Mouse (Mus musculus): ENCODE measurements at regions not wholly inside any gene's neighbourhood (a gene's known extent, or its start where the extent isn't known, plus 50 kb on each side); places are given as distances from the start of the nearest gene placed in this dataset.
"Not testable (repeated sequence)": the region's sequence is repeated elsewhere in the genome, so short reads cannot be mapped to it uniquely, and the experiment has no call there.

- DNase-seq (ENCODE audit: low spot score in 2 of 2) = no peak
These were observed 264.9 kb upstream of the Pum3 start for GRCm38 (mm10) chr19:27694478-27694877.

DNA sequence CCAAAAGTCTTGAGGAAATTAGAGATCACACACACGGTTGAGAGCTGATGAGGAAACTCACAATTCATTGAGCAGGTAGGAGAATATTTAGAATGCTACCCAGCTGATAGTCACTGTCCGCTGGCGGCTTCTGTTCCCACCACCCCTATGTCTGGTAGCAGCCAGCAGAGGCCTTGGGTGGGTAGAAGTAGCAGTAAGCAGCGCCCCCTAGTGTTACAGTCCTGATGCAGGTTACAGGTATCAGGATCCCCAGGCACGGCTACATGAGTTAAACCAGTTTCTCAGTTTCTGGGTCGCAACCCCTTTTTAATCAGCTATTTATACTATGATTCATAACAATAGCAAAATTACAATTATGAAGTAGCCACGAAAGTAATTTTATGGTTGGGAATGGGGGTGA lies 264.1 kb upstream of the Pum3 start:
- no peak for DNase-seq (ENCODE audit: low spot score in 2 of 2)

DNA sequence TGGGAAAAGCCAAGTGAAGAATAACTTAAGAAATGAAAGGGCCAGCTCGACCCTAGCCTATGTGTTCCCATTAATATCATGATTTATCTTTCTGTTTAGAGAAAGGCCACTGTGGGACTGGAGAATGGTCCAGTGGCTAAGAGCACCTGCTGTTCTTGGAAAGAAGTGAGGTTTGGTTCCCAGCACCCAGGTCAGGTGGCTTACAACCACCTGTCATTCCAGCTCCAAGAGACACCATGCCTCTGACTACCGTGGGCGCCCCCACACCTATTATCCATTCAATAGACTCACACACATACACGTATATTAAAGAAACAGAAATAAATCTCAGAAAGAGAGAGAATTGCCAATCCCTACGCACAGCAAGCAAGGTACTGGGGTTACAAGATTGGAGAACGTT lies 263.3 kb upstream of the Pum3 start:
- DNase-seq (ENCODE audit: low spot score in 2 of 2) = no peak

GRCm38 (mm10) chr19:27683426-27683825 lies 253.8 kb upstream of the Pum3 start:
- DNase-seq (ENCODE audit: low spot score in 2 of 2) = no peak

GRCm38 (mm10) chr19:27679427-27679826 lies 249.8 kb upstream of the Pum3 start:
- DNase-seq (ENCODE audit: low spot score in 2 of 2) = no peak

- no peak for DNase-seq (ENCODE audit: low spot score in 2 of 2)
These were observed 243.1 kb upstream of the Pum3 start for GRCm38 (mm10) chr19:27672679-27673190.

GRCm38 (mm10) chr19:27663296-27663695 lies 233.7 kb upstream of the Pum3 start:
- DNase-seq (ENCODE audit: low spot score in 2 of 2) = no peak

DNA sequence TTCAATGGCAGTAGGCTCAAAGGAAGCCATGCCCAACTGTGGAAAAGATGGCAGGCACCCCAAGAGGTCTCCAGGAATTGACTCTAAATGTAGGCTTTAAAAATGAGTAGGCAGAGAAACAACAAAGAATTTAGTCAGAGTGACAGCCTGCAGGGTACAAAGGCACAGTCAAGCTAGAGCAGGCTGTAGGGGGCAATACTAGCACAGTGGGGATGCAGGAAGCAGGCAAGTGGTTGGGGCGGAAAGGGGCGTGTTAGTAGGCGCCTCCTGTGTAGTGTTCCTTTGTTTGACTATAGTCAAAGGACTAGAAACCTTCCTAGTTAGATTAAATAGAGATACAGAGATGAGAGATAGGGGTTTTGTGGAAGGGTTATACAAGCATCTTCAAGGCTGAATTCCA lies 211.4 kb upstream of the Pum3 start:
- no peak for DNase-seq (ENCODE audit: low spot score in 2 of 2)

- no peak for DNase-seq (ENCODE audit: low spot score in 2 of 2)
These were observed 203.5 kb upstream of the Pum3 start for GRCm38 (mm10) chr19:27633105-27633504.

DNA sequence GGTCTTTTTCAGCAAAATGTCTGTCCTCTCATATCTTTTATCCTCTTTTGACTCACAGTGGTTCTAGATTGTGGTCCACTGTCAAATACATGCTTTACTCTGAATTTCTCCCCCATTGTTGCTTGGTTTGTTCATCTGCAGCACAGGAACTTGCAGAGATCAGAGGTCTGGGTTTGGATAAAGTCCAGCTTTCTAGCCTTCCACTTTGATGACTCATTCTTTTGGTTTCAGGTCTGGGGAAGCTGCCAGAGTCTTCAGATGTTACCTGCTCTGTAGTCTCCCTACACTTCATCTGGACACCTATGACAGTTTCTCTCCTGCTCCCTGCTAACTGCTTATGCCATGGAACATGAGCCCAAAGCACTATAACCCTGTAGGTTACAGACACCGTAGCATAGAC lies 198.0 kb upstream of the Pum3 start:
- no peak for DNase-seq (ENCODE audit: low spot score in 2 of 2)

- no peak for DNase-seq (ENCODE audit: low spot score in 2 of 2)
These were observed 187.9 kb upstream of the Pum3 start for GRCm38 (mm10) chr19:27617522-27617921.

- no peak for DNase-seq (ENCODE audit: low spot score in 2 of 2)
These were observed 177.3 kb upstream of the Pum3 start for GRCm38 (mm10) chr19:27606933-27607332.

DNA sequence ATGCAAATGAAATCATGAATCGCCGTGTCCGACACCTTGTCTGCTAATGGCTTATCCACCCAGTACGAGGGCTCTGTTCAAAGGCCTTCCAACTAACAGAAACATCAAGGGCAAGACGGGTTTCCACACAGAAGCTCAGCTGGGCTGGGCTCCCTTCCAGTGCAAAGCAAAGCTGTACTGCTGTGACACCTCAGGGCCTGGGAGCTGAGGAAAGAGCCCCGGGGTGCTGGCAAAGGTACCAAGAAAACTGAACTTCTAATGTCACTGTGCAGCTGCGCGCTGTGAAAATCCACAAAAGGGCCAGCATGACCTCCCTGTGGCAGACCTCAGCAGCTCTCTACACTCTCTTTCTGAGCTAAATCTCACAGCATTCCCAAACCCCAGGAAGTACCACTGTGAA lies 173.7 kb upstream of the Pum3 start:
- no peak for DNase-seq (ENCODE audit: low spot score in 2 of 2)

- DNase-seq (ENCODE audit: low spot score in 2 of 2) = no peak
These were observed 171.9 kb upstream of the Pum3 start for GRCm38 (mm10) chr19:27601551-27601950.

DNA sequence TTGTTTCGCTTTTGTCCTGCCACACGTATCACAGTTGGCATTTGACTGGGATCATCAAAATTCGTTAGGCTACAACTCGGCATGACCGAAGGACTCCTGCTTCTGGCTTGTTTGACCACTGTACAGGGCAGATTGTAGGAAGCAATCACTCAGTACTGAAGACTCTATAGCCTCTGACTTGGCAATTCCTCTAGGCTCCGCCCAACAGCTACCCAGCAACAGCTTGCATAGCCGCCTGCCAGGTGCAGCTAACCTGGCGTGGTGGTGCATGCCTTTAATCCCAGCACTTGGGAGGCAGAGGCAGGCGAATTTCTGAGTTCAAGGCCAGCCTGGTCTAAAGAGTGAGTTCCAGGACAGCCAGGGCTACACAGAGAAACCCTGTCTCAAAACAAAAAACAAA lies 170.8 kb upstream of the Pum3 start:
- not testable (repeated sequence) for DNase-seq (ENCODE audit: low spot score in 2 of 2)

DNA sequence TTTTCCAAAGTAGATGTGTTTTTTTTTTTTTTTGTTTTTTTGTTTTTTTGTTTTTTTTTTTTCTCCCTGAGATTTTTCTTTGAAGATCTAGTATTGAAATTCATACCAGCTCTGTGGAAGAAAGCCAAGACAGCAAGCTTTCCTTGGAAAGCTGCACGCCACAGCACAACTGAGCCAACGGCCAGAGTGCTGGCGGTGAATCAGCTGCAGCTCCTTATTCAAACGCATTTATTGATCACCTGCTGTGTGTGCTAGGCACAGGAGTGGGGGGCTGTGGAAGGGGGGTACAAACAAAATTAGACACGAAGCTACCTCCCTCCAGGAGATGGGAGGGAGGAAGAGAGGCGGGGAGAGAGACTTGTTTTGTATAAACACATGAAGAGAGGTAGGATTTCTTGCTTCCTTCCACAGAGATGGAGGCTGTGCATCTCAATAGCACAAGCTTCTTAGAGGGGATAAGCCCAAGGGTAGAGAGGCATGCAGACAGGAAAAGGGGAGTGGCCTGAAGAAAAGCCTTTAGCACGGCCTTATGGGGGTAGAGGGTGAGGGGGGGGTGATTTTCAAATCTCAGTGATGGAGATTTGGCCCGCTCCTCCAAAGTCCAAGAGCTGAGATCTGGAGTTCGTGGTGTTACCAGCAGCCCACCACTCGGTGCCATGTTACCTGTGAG lies 170.1 kb upstream of the Pum3 start:
- DNase-seq (ENCODE audit: low spot score in 2 of 2) = no peak

DNA sequence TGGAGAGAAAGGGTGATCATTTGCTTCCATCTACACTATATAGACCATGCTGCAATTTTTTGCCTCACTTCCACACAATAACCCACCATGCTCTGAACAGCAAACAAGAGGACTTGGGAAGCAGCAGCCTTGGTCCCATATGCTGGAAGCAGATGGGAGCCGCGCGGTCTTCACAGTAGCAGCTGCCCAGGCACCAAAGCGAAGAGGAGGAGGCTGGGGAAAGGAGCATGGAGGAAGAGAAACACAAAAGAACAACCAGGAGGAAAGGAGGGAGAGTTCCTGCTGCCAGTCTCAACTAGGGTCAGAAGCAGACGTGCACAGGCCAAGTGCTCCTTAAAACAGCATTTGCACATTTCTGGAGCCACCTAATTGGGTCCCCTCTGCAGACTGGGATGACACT lies 168.7 kb upstream of the Pum3 start:
- DNase-seq (ENCODE audit: low spot score in 2 of 2) = no peak

GRCm38 (mm10) chr19:27585566-27585965 lies 155.9 kb upstream of the Pum3 start:
- no peak for DNase-seq (ENCODE audit: low spot score in 2 of 2)

DNA sequence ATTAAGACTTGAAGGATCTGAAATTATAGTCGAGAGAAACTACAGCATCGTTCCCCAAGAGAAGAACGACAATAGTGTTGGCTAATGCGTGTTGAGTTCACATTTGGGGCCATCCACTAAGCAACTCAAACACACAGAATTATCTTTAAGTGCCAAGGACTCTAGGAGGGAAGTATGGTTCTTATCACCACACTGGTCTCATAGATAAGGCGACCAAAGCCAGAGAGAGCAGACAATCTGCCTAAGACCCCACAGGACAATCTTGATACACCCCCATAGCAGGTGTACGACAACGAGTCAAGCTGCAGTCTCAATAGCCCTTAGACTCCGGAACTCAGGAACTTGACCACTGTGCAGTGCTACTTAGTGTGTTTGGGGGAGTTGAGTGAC lies 152.5 kb upstream of the Pum3 start:
- no peak for DNase-seq (ENCODE audit: low spot score in 2 of 2)

GRCm38 (mm10) chr19:27581362-27582110 lies 151.9 kb upstream of the Pum3 start:
- DNase-seq (ENCODE audit: low spot score in 2 of 2) = no peak

DNA sequence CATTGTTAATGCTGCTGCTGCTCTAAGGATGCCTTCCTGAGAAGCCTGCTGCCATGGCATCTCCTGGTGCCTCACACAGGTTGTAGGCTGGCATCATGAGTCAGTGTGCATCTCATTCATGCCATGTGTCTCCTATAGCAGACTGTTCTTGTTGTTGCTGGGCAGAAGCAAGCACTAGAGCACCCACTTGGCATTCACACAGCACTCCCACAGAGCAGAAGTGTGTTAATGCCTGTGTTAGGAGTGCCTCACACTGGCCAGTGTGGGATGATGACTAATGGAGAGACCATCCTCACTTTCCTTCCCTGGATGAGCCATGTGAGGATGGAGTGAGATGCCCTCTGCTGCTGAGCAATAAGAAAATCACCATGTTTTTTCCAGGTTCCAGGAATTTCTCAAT lies 146.9 kb upstream of the Pum3 start:
- no peak for DNase-seq (ENCODE audit: low spot score in 2 of 2)

DNA sequence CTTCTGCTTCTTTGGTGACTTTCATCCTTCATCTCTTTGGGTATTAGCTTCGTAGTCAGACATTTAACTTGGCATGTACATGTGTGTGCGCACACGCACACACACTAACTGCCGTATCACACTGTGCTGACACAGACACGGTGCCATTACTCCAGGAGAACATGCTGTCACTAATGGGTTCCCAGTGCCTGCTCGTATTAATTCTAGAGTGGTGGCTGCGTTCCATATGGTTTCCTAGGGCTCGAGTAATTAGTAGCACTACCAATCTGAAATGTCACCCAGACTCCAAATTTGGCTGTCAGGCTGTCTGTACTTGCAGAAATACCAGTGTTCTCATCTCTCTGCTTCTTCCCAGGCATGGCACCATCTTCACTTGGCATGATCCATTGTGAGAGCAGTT lies 137.3 kb upstream of the Pum3 start:
- DNase-seq (ENCODE audit: low spot score in 2 of 2) = no peak

DNA sequence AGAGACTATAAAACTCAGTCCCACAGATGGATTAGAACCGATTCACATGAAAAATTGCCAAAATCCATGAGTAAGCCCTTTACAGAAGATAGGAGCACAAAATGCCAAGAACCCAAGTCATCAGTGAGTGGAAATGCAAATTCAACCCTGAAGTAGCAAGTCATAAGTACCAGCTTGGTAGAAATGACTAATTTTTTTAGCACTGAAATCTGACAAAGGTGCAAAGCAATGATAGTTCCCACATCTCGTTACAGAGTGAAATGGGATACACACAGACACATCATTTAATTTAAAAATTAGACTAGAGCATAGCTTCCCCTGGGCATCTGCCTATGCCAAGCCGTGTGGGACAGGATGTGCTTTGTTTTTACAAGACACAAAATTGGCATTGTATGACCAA lies 136.4 kb upstream of the Pum3 start:
- no peak for DNase-seq (ENCODE audit: low spot score in 2 of 2)

All from adrenal gland, postnatal 4 days (tissue).